Mouse (Mus musculus) intestine, postnatal 0 days (tissue): ENCODE results near the gene Shank3. TPM values are rescaled to one million over a fixed set of nuclear protein-coding genes. Genes with fewer than 3 reads are reported as not detected.
A peak's percentile ranks its signal among the peaks of the same experiment; 100 is the strongest.

Experiments
- ATAC-seq: fragments of 200-750 bp; cut with Nextera tagmentation; 2 replicates; pipeline ENCODE4 v1.8.0; 2017; ENCODE audit warnings: mild to moderate bottlenecking, moderate TSS enrichment, moderate library complexity
- H3K27ac ChIP-seq: fragments of 300-500 bp; sonication (generic); 2 replicates; pipeline ENCODE4 v1.5.1; 2014; ENCODE audit warnings: mild to moderate bottlenecking, low read depth, low read length, moderate library complexity
- H3K27me3 ChIP-seq: fragments of 300-500 bp; sonication (generic); replicated peaks from 2 replicates; pipeline ENCODE4 v1.6.1; 2014; ENCODE audit warnings: low read length, mixed read lengths; ENCODE audit not compliant: control insufficient read depth, insufficient read depth
- H3K36me3 ChIP-seq: fragments of 300-500 bp; sonication (generic); 2 replicates; pipeline ENCODE4 v1.6.1; 2014; ENCODE audit warnings: mild to moderate bottlenecking, moderate library complexity; ENCODE audit not compliant: control insufficient read depth, insufficient read depth
- H3K4me1 ChIP-seq: fragments of 300-500 bp; sonication (generic); replicated peaks from 2 replicates; pipeline ENCODE4 v1.6.1; 2014; ENCODE audit warnings: antibody characterized with exemption, low read length, mixed read lengths; ENCODE audit not compliant: control insufficient read depth, insufficient read depth
- H3K4me2 ChIP-seq: fragments of 300-500 bp; sonication (generic); replicated peaks from 2 replicates; pipeline ENCODE4 v1.6.1; 2014; ENCODE audit warnings: low read depth, mild to moderate bottlenecking, moderate library complexity
- H3K4me3 ChIP-seq: fragments of 300-500 bp; sonication (generic); 2 replicates; pipeline ENCODE4 v1.5.1; 2014; ENCODE audit warnings: low read depth, low read length
- H3K9ac ChIP-seq: fragments of 300-500 bp; sonication (generic); 2 replicates; pipeline ENCODE4 v1.6.1; 2014; ENCODE audit warnings: mild to moderate bottlenecking, low read depth, low read length
- H3K9me3 ChIP-seq: fragments of 300-500 bp; sonication (generic); 2 replicates; pipeline ENCODE4 v1.6.1; 2016; ENCODE audit warnings: mixed run types; ENCODE audit not compliant: control insufficient read depth
- CTCF ChIP-seq: sonication (generic); IDR thresholded peaks from 2 replicates; pipeline ENCODE4 v1.5.1; 2016; ENCODE audit warnings: low read depth, mild to moderate bottlenecking, control low read depth, antibody characterized with exemption, moderate library complexity
- WGBS: fragments of 180-500 bp; shearing (Covaris S2); extraction: QIAGEN DNeasy Blood & Tissue Kit; methylation state at CpG from one replicate; pipeline ENCODE4 v1.1.7; 2014; 5-methylcytosine and 5-hydroxymethylcytosine counted together
- polyA plus RNA-seq: library from polyadenylated mRNA; unstranded; fragments of >200 nt; fragmentation: Nextera tagmentation; extraction: Ambion mirVana; gene quantifications from 2 replicates; pipeline ENCODE4 v1.2.1, GENCODE M21; 2015

Gene Shank3
- polyA plus RNA-seq, 1 experiment from 2014 or later: 0.51 TPM

- H3K9ac ChIP-seq: no peak overlapping the region
- H3K4me3 ChIP-seq: no peak overlapping the region
- no peaks in the 10 kb centered on the region; the same call in 1 of the 2 replicates for H3K36me3 ChIP-seq
- no peak for TF ChIP-seq CTCF
- WGBS: 83% methylated on average over 6 of the region's 6 CpGs
- H3K27ac ChIP-seq: no peak overlapping the region
- H3K4me1 ChIP-seq: no peaks in the 10 kb centered on the region
- no peaks in the 10 kb centered on the region for H3K9me3 ChIP-seq
- ATAC-seq: no peak
- H3K4me2 ChIP-seq: no peak overlapping the region
- peaks cover 21% of the 10 kb centered on the region for H3K27me3 ChIP-seq
Measured at GRCm38 (mm10) chr15:89555591-89555990, 56.2 kb downstream of the Shank3 start.

GRCm38 (mm10) chr15:89556401-89557178 lies 57.2 kb downstream of the Shank3 start:
- ATAC-seq: no peak
- Histone ChIP-seq H3K36me3 (no peaks in the 10 kb centered on the region; the same call in 1 of the 2 replicates), H3K27ac (no peak overlapping the region)

GRCm38 (mm10) chr15:89557179-89557995 lies 58.0 kb downstream of the Shank3 start:
- Histone ChIP-seq H3K9me3 (no peaks in the 10 kb centered on the region), H3K4me3 (no peak overlapping the region), H3K4me1 (no peaks in the 10 kb centered on the region), H3K27ac (no peak overlapping the region), H3K4me2 (peak overlapping the region; percentile 27; the same call in 1 of the 2 replicates), H3K27me3 (peaks cover 21% of the 10 kb centered on the region), H3K9ac (no peak overlapping the region), H3K36me3 (no peaks in the 10 kb centered on the region; the same call in 1 of the 2 replicates)
- TF ChIP-seq CTCF: no peak
- no peak for ATAC-seq
- 19% methylated on average over 40 of the region's 40 CpGs for WGBS

More at GRCm38 (mm10) chr15:89556401-89557178, 57.2 kb downstream of the Shank3 start:
- Histone ChIP-seq H3K4me1 (no peaks in the 10 kb centered on the region), H3K9me3 (no peaks in the 10 kb centered on the region), H3K4me2 (peak overlapping the region; percentile 27; the same call in 1 of the 2 replicates), H3K27me3 (peaks cover 21% of the 10 kb centered on the region), H3K9ac (no peak overlapping the region), H3K4me3 (no peak overlapping the region)
- 38% methylated on average over 23 of the region's 23 CpGs for WGBS
- peak; percentile 52 for TF ChIP-seq CTCF

- Histone ChIP-seq H3K9me3 (no peaks in the 10 kb centered on the region), H3K4me1 (no peaks in the 10 kb centered on the region), H3K4me2 (no peak overlapping the region), H3K27me3 (peaks cover 21% of the 10 kb centered on the region), H3K27ac (no peak overlapping the region), H3K9ac (no peak overlapping the region), H3K36me3 (no peaks in the 10 kb centered on the region; the same call in 1 of the 2 replicates), H3K4me3 (no peak overlapping the region)
- TF ChIP-seq CTCF: no peak
- no peak for ATAC-seq
- WGBS: 16% methylated on average over 34 of the region's 34 CpGs
Measured at GRCm38 (mm10) chr15:89557996-89558390, 58.6 kb downstream of the Shank3 start.

GRCm38 (mm10) chr15:89559202-89559731 lies 59.8 kb downstream of the Shank3 start:
- Histone ChIP-seq H3K9ac (no peak overlapping the region), H3K9me3 (no peaks in the 10 kb centered on the region), H3K4me1 (no peaks in the 10 kb centered on the region), H3K4me2 (no peak overlapping the region), H3K27me3 (peaks cover 21% of the 10 kb centered on the region), H3K4me3 (no peak overlapping the region), H3K36me3 (no peaks in the 10 kb centered on the region; the same call in 1 of the 2 replicates), H3K27ac (no peak overlapping the region)
- ATAC-seq: no peak
- 60% methylated on average over 10 of the region's 10 CpGs for WGBS
- TF ChIP-seq CTCF: no peak

GRCm38 (mm10) chr15:89568114-89568513 lies 68.7 kb downstream of the Shank3 start, which contains the start of gene Acr:
Gene Acr, plus strand, starts transcription at chr15:89568326.
- no peaks in the 10 kb centered on the region for H3K36me3 ChIP-seq
- WGBS: 83% methylated on average over 6 of the region's 6 CpGs
- ATAC-seq: no peak
- H3K9me3 ChIP-seq: no peaks in the 10 kb centered on the region
- H3K4me3 ChIP-seq: no peak within 1 kb of the TSS
- no peak within 1 kb of the TSS for H3K27ac ChIP-seq
- TF ChIP-seq CTCF: no peak
- H3K4me2 ChIP-seq: no peak within 1 kb of the TSS
- no peak within 1 kb of the TSS for H3K9ac ChIP-seq
- no peaks in the 10 kb centered on the region for H3K27me3 ChIP-seq
- no peaks in the 10 kb centered on the region for H3K4me1 ChIP-seq
